Mouse (Mus musculus) embryo, embryonic 10 days (tissue): ENCODE measurements around the gene Ceacam12.
"Not testable (repeated sequence)": the region's sequence is repeated elsewhere in the genome, so short reads cannot be mapped to it uniquely, and the experiment has no call there.

Experiments used
- DNase-seq: peaks from one replicate; pipeline ENCODE4 v3.0.0-alpha.2; 2015; ENCODE audit warnings: low spot score

The Ceacam12 gene

GRCm38 (mm10) chr7:18065629-18066028 is at the start of gene Ceacam12:
Gene Ceacam12 (plus strand): TSS chr7:18065929.
- no peak for DNase-seq

DNA sequence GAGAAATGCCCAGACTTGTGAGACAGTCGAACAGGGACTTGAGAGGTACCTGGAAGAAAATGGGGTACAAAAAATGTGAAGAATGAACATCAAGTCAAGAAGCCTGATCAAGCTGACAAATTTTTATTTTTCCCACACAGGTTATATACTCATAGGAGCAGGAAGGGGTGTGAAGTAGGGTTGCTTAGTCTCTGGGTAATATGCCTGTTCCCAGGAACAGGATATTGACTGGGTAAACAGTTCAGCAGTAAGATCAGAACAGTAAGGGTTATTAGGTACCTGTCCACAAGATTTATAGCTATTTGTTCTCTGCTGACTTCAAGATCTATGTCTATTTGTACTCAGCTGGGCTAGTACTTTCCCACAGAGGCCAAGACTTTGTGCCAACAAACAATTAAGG is 8.1 kb downstream of the Ceacam12 start:
- DNase-seq = not testable (repeated sequence)

DNA sequence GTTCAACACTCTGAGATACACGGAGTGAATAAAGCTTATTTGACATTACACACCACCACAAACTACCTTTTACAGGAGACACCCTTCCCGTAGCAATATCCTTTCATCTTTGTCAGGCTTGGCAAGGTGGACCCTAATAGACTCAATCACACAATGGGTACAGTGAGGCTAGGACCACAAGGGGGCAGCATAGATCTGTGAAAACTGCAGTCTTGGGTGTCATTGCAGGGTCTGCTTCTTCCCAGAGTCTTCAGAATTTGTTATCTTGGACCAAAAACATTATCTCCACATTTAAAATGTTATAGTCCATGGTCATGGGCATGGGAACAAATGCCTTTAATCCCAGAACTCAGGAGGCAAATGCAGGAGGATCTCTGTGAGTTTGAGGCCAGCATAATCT is 35.1 kb downstream of the Ceacam12 start:
- DNase-seq = no peak
